Mouse (Mus musculus) liver, embryonic 15.5 days (tissue): ENCODE results near the gene Aqp6. TPM values are rescaled to one million over a fixed set of nuclear protein-coding genes. Genes with fewer than 3 reads are reported as not detected.

Experiments
- ATAC-seq: fragments of 200-750 bp; cut with Nextera tagmentation; 2 replicates; pipeline ENCODE4 v1.8.0; 2017; ENCODE audit warnings: moderate number of reproducible peaks, mild to moderate bottlenecking, moderate library complexity; ENCODE audit not compliant: insufficient read depth
- H3K27ac ChIP-seq: fragments of 300-500 bp; sonication (generic); replicated peaks from 2 replicates; pipeline ENCODE4 v1.5.1; 2015; ENCODE audit warnings: mild to moderate bottlenecking, inconsistent platforms
- H3K27me3 ChIP-seq: fragments of 300-500 bp; sonication (generic); 2 replicates; pipeline ENCODE4 v1.6.1; 2015; ENCODE audit warnings: mild to moderate bottlenecking, inconsistent platforms
- H3K36me3 ChIP-seq: fragments of 300-500 bp; sonication (generic); replicated peaks from 2 replicates; pipeline ENCODE4 v1.6.1; 2015; ENCODE audit warnings: moderate library complexity, mild to moderate bottlenecking, inconsistent platforms
- H3K4me1 ChIP-seq: fragments of 300-500 bp; sonication (generic); replicated peaks from 2 replicates; pipeline ENCODE4 v1.6.1; 2015; ENCODE audit warnings: inconsistent platforms
- H3K4me2 ChIP-seq: fragments of 300-500 bp; sonication (generic); 2 replicates; pipeline ENCODE4 v1.6.1; 2015; ENCODE audit warnings: moderate library complexity, mild to moderate bottlenecking, inconsistent platforms
- H3K4me3 ChIP-seq: fragments of 300-500 bp; sonication (generic); replicated peaks from 2 replicates; pipeline ENCODE4 v1.5.1; 2015; ENCODE audit warnings: mild to moderate bottlenecking, inconsistent platforms
- H3K9ac ChIP-seq: fragments of 300-500 bp; sonication (generic); 2 replicates; pipeline ENCODE4 v1.6.1; 2015; ENCODE audit warnings: moderate library complexity, mild to moderate bottlenecking, inconsistent platforms
- H3K9me3 ChIP-seq: fragments of 300-500 bp; sonication (generic); replicated peaks from 2 replicates; pipeline ENCODE4 v1.6.1; 2016; ENCODE audit warnings: inconsistent platforms
- WGBS: fragments of 180-500 bp; shearing (Covaris S2); methylation state at CpG from one replicate; pipeline ENCODE4 v1.1.7; 2015; ENCODE audit warnings: mixed read lengths; ENCODE audit not compliant: insufficient replicate concordance; 5-methylcytosine and 5-hydroxymethylcytosine counted together
- polyA plus RNA-seq: library from polyadenylated mRNA; unstranded; fragments of >200 nt; fragmentation: Nextera tagmentation; extraction: Ambion mirVana; gene quantifications from 2 replicates; pipeline ENCODE4 v1.2.1, GENCODE M21; 2015

Aqp6 gene
- polyA plus RNA-seq, 1 experiment from 2014 or later, result not detected

DNA sequence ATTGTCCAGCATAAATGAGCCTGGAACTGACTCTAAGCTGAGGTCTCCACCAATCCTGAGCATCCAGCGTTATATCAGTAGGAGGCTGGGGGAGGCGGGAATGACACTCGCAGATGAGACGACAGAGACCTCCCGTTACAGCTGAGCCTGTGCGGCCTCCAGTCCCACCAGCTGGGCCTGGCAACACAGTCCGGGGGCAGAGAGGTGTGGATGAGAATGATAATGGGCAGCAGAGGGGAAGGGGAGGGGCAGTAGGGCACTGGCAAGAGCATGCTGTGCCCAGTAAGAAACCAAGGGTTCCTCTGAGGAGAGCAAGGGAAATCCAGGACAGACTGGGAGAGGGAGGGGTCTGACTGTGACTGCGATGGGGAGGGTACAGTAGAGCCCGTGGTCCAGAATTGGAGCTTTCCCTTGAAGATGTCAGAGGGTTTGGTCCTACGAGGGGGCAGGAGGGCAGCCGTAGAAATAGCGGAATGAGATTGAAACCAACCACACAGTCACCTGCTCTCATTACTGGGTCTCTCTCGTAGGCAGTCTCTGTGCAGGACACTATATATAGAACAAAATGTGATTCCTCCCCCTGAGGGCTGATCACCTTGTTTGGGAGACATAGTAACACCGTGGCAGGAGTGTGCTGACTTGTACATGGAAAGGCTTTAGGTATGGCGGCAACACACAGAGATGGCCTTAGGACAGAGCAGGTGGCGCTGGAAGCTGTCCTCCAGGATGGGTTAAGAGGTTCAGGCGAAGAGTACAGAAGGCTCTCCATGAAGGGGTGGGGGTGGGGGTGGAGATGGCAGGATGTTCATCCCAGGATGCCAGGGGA, 1.7 kb upstream of the Aqp6 start:
- Histone ChIP-seq H3K4me2 (no peak overlapping the region), H3K27me3 (peaks cover 89% of the 10 kb centered on the region), H3K4me3 (no peak overlapping the region), H3K27ac (no peak overlapping the region), H3K9me3 (no peaks in the 10 kb centered on the region), H3K4me1 (0 out of 2 replicates have a peak, but pooled peaks cover 2% of the 10 kb centered on the region), H3K9ac (no peak overlapping the region), H3K36me3 (no peaks in the 10 kb centered on the region)
- no peak for ATAC-seq
- 51% methylated on average over 17 of the region's 17 CpGs for WGBS

DNA sequence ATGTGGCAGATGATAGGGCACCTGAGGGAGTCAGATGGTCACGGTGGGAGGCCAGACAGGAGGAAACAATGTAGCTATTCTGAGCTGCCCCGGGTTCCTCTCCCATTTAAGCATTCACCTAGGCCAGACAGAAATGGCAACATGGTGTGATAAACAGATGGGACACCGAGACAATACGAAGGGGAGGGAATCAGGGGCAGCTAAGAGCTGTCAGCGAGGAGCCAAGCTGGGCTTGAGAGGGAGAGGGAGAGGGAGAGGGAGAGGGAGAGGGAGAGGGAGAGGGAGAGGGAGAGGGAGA, 572 bp downstream of the Aqp6 start:
- Histone ChIP-seq H3K9me3 (no peaks in the 10 kb centered on the region), H3K36me3 (no peaks in the 10 kb centered on the region), H3K27me3 (peaks cover 88% of the 10 kb centered on the region), H3K4me2 (no peak overlapping the region), H3K27ac (no peak overlapping the region), H3K4me1 (peaks cover 7% of the 10 kb centered on the region), H3K9ac (no peak overlapping the region), H3K4me3 (no peak overlapping the region)
- 19% methylated on average over 5 of the region's 5 CpGs for WGBS
- ATAC-seq, result no peak

DNA sequence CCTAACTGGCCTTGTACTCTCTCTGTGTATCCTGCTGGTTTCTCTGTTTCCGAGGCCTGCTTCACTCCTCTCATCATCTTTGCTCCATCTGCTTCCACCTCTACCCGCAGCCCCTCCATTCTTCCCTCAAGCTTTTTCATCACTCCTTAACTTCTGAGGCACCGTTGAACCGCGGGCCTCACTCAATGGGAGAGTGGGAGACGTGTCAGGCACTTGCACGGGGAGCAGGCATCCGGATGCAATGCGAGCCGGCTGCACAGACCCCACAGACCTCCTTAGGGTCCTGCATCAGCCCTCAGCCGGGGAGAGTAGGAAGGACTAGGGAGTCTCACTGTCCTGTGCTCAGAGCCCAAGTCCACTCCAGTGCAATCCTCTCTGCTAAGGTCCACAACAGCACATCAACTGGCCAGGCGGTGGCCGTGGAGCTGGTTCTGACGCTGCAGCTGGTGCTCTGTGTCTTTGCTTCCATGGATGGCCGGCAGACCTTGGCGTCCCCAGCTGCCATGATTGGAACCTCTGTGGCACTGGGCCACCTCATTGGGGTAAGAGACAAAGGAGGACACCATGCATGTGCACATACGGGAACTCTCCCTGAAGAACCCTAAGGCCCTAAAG, 1.1 kb downstream of the Aqp6 start:
- Histone ChIP-seq H3K4me3 (no peak overlapping the region), H3K4me2 (no peak overlapping the region), H3K9ac (no peak overlapping the region), H3K27ac (no peak overlapping the region), H3K27me3 (peaks cover 88% of the 10 kb centered on the region), H3K4me1 (peaks cover 13% of the 10 kb centered on the region), H3K36me3 (no peaks in the 10 kb centered on the region), H3K9me3 (no peaks in the 10 kb centered on the region)
- 75% methylated on average over 17 of the region's 17 CpGs for WGBS
- ATAC-seq, result no peak

DNA sequence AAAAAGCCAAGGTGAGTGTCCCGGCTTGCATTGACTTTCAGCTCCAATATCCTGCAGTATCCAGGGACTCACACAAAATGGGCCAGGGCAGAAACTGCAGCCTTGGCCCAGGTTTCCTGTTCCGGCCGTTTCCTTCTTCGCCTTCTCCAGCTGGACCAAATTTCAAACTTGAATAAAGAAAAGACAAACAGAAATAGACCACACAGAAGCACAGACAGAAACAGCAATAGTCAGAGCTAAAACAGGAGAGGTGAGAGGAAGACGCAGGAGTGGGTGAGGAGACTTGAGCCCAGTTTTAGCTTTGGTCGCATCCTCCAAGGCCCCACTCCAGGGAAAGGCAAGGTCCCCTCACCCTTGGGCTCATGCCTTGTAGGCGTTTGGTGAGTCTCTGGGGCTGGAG, 2.0 kb downstream of the Aqp6 start:
- no peak overlapping the region for H3K4me3 ChIP-seq
- no peak for ATAC-seq
- no peak overlapping the region for H3K4me2 ChIP-seq
- H3K9me3 ChIP-seq, result no peaks in the 10 kb centered on the region
- H3K27ac ChIP-seq, result no peak overlapping the region
- 60% methylated on average over 7 of the region's 7 CpGs for WGBS
- no peak overlapping the region for H3K9ac ChIP-seq
- peaks cover 15% of the 10 kb centered on the region for H3K4me1 ChIP-seq
- peaks cover 88% of the 10 kb centered on the region for H3K27me3 ChIP-seq
- H3K36me3 ChIP-seq, result no peaks in the 10 kb centered on the region

DNA sequence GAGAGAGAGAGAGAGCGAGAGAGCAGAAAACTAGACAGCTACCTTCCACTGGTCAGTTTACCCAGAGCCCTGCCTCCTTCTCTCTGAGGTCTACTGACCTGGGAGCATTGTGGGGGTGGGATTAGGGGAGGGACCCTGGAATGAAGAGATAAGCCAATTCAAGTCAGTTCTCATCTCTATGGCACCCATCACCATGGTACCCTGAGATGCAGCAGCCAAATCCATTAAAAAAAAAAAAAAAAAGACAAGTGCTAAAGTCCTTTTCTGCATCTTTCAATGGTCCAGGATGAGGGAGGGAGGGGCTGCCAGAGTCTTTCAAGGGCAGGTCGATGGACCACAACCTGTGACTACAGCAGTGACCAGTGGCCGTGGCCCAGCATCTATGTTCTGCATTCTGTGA, 4.4 kb downstream of the Aqp6 start:
- H3K4me1 ChIP-seq, result peaks cover 15% of the 10 kb centered on the region
- H3K9me3 ChIP-seq, result no peaks in the 10 kb centered on the region
- H3K27me3 ChIP-seq, result peaks cover 80% of the 10 kb centered on the region
- H3K4me3 ChIP-seq, result no peak overlapping the region
- ATAC-seq, result no peak
- no peak overlapping the region for H3K4me2 ChIP-seq
- no peak overlapping the region for H3K27ac ChIP-seq
- no peaks in the 10 kb centered on the region for H3K36me3 ChIP-seq
- no peak overlapping the region for H3K9ac ChIP-seq
- 54% methylated on average over 3 of the region's 3 CpGs for WGBS

DNA sequence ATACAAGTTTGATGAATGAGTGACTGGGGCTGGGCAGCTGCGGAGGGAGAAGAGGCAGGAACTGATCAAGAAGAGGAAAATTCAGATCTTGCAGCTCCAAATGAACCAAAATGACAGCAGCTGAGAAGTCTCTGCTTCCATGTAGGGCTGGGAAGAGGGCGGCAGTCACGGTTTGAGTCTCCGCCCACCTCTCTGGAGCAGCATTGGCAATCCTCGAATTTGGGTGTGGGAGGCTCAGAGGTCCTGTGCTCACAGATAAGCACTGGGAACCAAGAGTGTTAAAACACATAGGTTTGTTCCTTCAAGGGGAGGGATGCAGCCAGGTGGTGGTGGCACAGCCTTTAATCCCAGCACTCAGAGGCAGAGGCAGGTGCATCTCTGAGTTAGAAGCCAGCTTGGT, 5.3 kb downstream of the Aqp6 start:
- WGBS, result 20% methylated on average over 5 of the region's 5 CpGs
- Histone ChIP-seq H3K36me3 (no peaks in the 10 kb centered on the region), H3K27me3 (peaks cover 80% of the 10 kb centered on the region), H3K27ac (no peak overlapping the region), H3K4me3 (no peak overlapping the region), H3K4me2 (no peak overlapping the region), H3K9me3 (no peaks in the 10 kb centered on the region), H3K9ac (no peak overlapping the region), H3K4me1 (peaks cover 15% of the 10 kb centered on the region)
- ATAC-seq, result peak; percentile 61

DNA sequence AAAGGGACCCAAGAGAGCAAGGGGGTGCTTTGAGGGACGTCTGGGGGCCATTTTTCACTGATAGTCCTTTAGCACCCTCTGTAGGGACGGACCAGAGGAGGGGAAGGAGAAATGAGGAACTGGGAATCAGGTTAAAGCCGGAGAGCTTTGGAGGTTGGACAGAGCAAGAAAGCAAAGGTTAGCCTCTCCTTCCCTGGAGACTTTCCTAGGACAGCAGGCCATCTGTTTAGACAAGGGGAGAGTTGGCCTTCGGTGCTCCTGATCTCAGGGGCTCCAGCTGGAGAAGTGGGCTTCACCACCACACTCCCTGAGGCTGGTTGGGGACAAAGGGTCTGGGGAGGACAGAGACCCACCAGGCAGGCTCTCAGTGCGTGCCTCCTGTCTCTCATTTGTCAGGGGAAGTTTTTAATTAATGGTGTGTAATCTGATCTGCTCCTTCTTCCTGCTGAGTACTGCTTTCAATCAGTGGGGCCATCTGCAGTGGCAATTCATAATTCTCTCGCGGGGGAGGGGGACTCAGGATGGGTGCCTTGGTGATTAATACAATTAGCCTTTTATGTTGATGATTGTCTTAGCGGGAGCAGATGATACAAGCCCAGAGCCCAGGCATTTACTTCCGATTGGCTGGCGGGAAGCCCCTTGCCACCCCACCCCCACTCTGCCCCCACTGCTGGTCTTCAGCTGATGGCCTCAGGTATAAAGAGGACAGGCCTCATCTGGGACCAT, 6.4 kb downstream of the Aqp6 start:
- no peak for ATAC-seq
- Histone ChIP-seq H3K9ac (no peak overlapping the region), H3K9me3 (no peaks in the 10 kb centered on the region), H3K4me3 (no peak overlapping the region), H3K36me3 (no peaks in the 10 kb centered on the region), H3K4me2 (no peak overlapping the region), H3K27ac (no peak overlapping the region), H3K4me1 (peaks cover 15% of the 10 kb centered on the region), H3K27me3 (peaks cover 84% of the 10 kb centered on the region)
- 32% methylated on average over 10 of the region's 10 CpGs for WGBS

DNA sequence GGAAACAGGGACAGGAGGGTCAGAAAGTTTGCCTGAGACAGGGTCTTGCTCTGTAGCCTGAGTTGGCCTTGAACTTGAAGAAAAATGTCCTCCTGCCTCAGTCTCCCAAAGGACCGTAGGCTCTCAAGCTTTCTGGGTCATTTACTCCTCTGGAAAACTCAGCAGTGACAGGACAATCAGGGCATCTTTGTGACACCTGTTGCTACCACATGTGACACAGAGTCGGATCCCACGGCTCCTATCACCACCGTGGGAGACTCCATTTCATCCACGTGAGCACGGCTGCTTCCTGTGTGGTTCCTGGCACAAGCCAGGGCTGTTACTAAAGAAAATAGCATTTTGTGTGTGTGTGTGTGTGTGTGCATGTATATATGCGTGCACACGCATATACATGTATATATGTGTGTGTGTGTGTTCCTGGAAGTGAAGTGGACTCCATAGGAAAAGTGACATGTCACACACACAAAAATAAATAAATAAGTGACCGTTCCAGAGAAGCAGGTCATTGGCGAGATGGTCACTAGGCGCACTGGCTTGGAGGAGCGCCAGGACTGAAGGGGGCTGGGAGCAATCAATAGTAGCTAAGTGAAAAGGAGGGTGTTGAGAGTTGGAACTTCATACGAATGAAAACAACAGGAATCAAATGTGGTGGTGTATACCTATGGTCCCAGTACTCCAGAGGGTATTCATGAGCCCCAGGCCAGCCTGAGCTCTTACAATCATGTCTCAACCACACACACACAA, 7.4 kb downstream of the Aqp6 start:
- H3K9ac ChIP-seq, result no peak overlapping the region
- no peak overlapping the region for H3K4me2 ChIP-seq
- no peak overlapping the region for H3K27ac ChIP-seq
- peaks cover 15% of the 10 kb centered on the region for H3K4me1 ChIP-seq
- 62% methylated on average over 13 of the region's 13 CpGs for WGBS
- no peaks in the 10 kb centered on the region for H3K36me3 ChIP-seq
- ATAC-seq, result no peak
- H3K27me3 ChIP-seq, result peaks cover 78% of the 10 kb centered on the region
- H3K9me3 ChIP-seq, result no peaks in the 10 kb centered on the region
- H3K4me3 ChIP-seq, result no peak overlapping the region

DNA sequence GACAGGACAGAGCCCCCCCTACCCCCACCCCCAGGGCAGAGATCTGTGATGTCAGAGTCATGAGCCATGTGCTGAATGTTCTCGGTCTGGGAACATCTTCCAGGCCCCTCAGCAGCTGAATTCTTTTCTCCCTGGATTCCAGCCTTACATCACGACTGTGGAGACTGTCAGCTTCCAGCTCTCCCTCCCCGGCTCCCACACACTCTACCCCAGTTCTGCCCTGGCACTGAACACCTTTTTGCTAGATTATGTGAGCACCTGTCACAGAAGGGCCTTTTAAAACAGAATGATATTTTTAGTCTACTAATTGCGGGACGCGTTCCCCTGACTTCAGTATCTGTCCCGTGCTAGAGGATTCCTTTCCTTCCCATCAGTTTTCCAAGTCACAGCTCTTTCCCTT, 10.4 kb downstream of the Aqp6 start:
- no peak overlapping the region for H3K4me3 ChIP-seq
- H3K9ac ChIP-seq, result no peak overlapping the region
- WGBS, result 62% methylated on average over 7 of the region's 7 CpGs
- H3K4me2 ChIP-seq, result no peak overlapping the region
- H3K27me3 ChIP-seq, result peaks cover 81% of the 10 kb centered on the region
- H3K36me3 ChIP-seq, result no peaks in the 10 kb centered on the region
- H3K4me1 ChIP-seq, result peaks cover 13% of the 10 kb centered on the region
- H3K27ac ChIP-seq, result no peak overlapping the region
- H3K9me3 ChIP-seq, result no peaks in the 10 kb centered on the region
- ATAC-seq, result no peak

DNA sequence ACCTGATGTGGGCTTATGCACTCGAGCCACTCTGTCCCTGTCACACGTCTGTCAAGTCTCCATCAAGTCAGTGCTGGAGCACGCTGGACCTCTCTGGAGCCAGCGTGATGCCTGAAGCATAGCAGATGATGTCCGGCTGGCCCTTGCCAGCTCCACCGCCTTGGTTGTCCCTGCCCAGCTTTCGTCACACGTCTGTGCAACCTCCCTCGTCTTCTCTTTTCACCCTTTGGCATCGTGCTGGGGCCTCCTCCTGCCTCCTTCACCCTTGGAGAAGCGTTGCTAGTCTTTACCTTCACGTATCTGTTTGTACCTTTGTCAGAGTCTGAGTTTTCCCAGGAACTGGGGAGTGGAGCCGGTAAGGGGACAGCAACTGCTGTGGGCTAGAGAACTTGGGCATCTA, 13.1 kb downstream of the Aqp6 start:
- no peaks in the 10 kb centered on the region for H3K36me3 ChIP-seq
- WGBS, result 63% methylated on average over 13 of the region's 13 CpGs
- H3K4me1 ChIP-seq, result 0 out of 2 replicates have a peak, but pooled peaks cover 4% of the 10 kb centered on the region
- no peaks in the 10 kb centered on the region for H3K9me3 ChIP-seq
- H3K4me3 ChIP-seq, result no peak overlapping the region
- H3K27ac ChIP-seq, result no peak overlapping the region
- H3K27me3 ChIP-seq, result peaks cover 56% of the 10 kb centered on the region
- no peak for ATAC-seq
- H3K4me2 ChIP-seq, result no peak overlapping the region
- no peak overlapping the region for H3K9ac ChIP-seq

DNA sequence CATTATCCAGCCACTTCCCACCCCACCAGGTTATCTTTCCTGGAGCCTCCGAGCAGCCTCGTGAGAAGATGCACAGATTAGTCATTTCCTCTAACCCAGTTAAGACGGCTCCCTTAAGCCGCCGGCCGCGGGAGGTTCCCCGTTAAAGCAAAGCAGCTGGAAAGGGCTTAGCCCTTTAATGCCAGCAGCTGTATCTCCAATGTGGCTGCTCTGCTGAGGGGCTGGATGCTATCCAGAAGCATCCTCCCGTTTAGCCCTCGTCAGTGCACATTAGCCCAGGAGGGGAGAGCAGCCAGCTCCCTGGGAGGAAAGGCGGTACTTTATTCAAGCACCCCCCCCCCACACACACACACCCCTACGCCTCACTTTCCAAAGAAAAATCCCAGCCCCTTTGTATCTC, 13.6 kb downstream of the Aqp6 start:
- Histone ChIP-seq H3K4me2 (no peak overlapping the region), H3K27me3 (peaks cover 54% of the 10 kb centered on the region), H3K9ac (no peak overlapping the region), H3K4me3 (no peak overlapping the region), H3K4me1 (0 out of 2 replicates have a peak, but pooled peaks cover 4% of the 10 kb centered on the region), H3K9me3 (no peaks in the 10 kb centered on the region), H3K36me3 (peaks cover 5% of the 10 kb centered on the region), H3K27ac (no peak overlapping the region)
- no peak for ATAC-seq
- WGBS, result 16% methylated on average over 12 of the region's 12 CpGs
